Mouse (Mus musculus): ENCODE measurements at regions not wholly inside any gene's neighbourhood (a gene's known extent, or its start where the extent isn't known, plus 50 kb on each side); places are given as distances from the start of the nearest gene placed in this dataset.
A peak's percentile ranks its signal among the peaks of the same experiment; 100 is the strongest.

DNA sequence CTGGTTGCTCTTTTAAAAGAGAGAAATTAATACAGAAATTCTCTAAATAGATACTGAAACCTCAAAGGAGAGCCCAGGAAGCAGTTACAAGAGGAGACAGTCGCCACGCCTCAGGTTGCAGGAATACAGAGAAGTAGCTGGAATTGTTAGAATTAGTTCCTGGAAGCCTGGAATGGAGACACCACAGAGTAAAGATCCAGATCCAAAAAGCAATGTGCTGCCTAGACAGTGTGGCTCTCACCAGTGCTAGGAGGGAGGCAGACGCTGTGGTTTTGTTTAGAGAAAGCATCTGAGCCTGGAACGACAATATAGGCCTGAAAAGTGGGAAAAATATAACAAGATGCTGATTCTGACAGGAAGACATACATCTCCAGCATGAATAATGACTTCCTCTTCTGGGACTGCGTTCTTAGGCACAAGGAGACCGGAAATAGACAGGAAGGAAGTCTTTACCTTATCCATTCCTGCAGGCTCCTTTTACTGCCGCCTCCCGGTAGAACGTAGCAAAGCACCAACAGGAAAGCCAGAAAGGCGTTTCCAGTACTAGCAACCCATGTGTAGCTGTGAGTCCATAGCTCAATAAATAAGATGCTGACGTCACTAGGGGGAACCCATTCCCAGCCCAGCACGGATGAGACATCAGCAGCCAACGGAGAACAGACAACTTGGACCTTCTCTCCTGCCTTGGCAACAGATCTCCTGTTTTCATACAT lies 59.4 kb upstream of the Sfrp2 start:
- Histone ChIP-seq H3K27me3 (peaks cover 2% of the 10 kb centered on the region; the same call in 1 of the 2 replicates), H3K4me1 (peaks cover 26% of the 10 kb centered on the region), H3K9ac (no peak overlapping the region), H3K36me3 (no peaks in the 10 kb centered on the region), H3K4me3 (no peak overlapping the region), H3K9me3 (no peaks in the 10 kb centered on the region), H3K4me2 (replicated peaks) (no peak overlapping the region), H3K27ac (no peak overlapping the region)
- no peak for ATAC-seq (ENCODE audit: low FRiP score, low read depth)
- WGBS: 55% methylated on average over 13 of the region's 13 CpGs

DNA sequence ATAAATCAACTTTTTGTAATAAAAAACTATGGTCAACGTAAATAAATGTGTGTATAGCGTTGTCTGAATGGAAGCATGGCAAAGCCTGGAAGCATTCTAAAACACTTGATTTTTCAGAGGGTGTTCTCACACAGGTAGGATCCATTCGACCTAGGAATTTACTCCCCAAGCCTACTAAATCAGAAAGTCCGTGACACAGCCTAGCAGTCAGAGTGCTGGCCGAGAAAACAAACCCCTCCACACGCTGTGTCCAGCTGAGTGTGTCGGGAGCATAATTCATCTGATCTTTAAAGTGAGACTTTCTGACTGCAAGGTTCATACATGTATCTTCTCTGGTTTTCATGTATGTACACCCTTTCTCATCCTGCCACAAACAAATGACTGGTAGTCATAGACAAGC lies 58.8 kb upstream of the Sfrp2 start:
- H3K27ac ChIP-seq: no peak overlapping the region
- no peak overlapping the region for H3K9ac ChIP-seq
- no peaks in the 10 kb centered on the region for H3K36me3 ChIP-seq
- ATAC-seq (ENCODE audit: low FRiP score, low read depth): no peak
- no peaks in the 10 kb centered on the region for H3K9me3 ChIP-seq
- 76% methylated on average over 7 of the region's 7 CpGs for WGBS
- H3K4me3 ChIP-seq: no peak overlapping the region
- H3K4me1 ChIP-seq: peaks cover 27% of the 10 kb centered on the region
- peaks cover 2% of the 10 kb centered on the region; the same call in 1 of the 2 replicates for H3K27me3 ChIP-seq
- H3K4me2 ChIP-seq (replicated peaks): no peak overlapping the region

DNA sequence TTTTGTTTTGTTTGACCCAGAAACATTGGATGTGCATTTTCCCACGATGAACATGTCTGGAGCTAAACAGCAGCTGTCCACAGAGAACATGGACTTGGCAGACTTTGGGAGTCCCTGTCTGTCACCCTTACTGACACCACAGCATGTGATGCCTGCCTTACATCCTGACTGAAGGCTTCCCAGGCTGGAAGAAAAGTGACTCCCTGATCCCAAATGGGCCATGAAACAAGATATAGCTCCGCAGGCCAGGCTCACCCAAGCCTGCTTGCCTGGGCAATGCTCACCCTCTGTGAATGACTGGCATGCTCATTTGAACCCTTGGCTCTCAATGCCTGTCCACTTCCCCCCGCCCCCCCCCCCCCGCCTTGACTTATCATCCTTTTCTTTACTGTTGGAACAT lies 57.1 kb upstream of the Sfrp2 start:
- no peaks in the 10 kb centered on the region for H3K9me3 ChIP-seq
- H3K4me3 ChIP-seq: no peak overlapping the region
- H3K4me2 ChIP-seq (replicated peaks): no peak overlapping the region
- H3K9ac ChIP-seq: no peak overlapping the region
- peaks cover 27% of the 10 kb centered on the region for H3K4me1 ChIP-seq
- H3K36me3 ChIP-seq: no peaks in the 10 kb centered on the region
- ATAC-seq (ENCODE audit: low FRiP score, low read depth): no peak
- no peak overlapping the region for H3K27ac ChIP-seq
- peaks cover 5% of the 10 kb centered on the region; the same call in 1 of the 2 replicates for H3K27me3 ChIP-seq
- WGBS: 61% methylated on average over 2 of the region's 4 CpGs

DNA sequence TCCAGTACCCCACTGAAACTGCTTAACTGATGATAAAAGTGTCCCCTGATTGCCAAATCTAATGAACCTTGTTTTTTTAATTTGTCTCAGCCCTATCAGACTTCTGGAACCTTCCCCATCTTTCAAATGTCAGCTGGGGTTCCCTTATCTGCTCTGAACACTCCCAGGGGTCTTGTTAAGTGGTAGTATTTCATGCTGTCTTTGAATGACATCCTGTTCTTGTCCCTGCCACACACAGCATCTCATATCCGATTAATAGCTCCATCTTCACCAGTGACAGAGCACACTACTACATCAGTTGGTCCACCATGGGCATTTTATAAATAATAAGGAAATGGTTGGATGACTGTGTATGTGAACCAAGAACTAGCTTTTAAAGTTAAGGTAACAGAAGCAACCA lies 56.6 kb upstream of the Sfrp2 start:
- Histone ChIP-seq H3K4me2 (replicated peaks) (no peak overlapping the region), H3K27ac (no peak overlapping the region), H3K36me3 (no peaks in the 10 kb centered on the region), H3K9ac (no peak overlapping the region), H3K9me3 (no peaks in the 10 kb centered on the region), H3K4me3 (no peak overlapping the region), H3K27me3 (peaks cover 5% of the 10 kb centered on the region; the same call in 1 of the 2 replicates), H3K4me1 (peaks cover 27% of the 10 kb centered on the region)
- 42% methylated on average over 1 of the region's 1 CpGs for WGBS
- ATAC-seq (ENCODE audit: low FRiP score, low read depth): no peak

DNA sequence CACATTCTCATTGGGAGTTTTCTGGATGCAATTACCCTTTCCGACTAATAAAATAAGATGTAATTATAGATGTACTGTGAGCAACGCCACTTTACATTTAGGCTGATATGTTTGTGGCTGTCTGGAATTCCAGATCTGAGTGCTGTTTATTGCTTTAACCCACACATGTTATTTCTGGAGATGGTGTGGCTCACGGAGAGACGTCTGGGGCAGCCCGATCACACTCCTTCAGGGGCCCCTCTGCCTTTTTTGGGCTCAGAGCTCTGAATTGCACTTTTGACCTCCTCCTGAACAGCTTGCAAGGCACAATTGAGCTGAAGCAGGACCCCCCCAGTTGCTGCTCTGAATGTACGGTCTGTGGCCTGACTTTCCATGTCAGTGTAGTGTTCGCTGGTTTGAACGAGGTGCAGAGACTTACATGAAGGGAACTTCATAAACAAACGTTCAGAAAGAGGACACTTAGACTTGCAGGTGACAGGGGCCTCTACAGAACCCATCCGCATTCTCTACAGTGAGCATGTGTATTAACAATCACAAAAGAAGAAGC lies 55.1 kb upstream of the Sfrp2 start:
- no peak overlapping the region for H3K9ac ChIP-seq
- no peaks in the 10 kb centered on the region for H3K36me3 ChIP-seq
- 16% methylated on average over 10 of the region's 10 CpGs for WGBS
- H3K4me2 ChIP-seq (replicated peaks): peak overlapping the region; percentile 38; the same call in 1 of the 2 replicates
- H3K27me3 ChIP-seq: peaks cover 5% of the 10 kb centered on the region; the same call in 1 of the 2 replicates
- no peak overlapping the region for H3K27ac ChIP-seq
- no peaks in the 10 kb centered on the region for H3K9me3 ChIP-seq
- no peak overlapping the region for H3K4me3 ChIP-seq
- H3K4me1 ChIP-seq: peaks cover 31% of the 10 kb centered on the region
- ATAC-seq (ENCODE audit: low FRiP score, low read depth): peak; percentile 76

DNA sequence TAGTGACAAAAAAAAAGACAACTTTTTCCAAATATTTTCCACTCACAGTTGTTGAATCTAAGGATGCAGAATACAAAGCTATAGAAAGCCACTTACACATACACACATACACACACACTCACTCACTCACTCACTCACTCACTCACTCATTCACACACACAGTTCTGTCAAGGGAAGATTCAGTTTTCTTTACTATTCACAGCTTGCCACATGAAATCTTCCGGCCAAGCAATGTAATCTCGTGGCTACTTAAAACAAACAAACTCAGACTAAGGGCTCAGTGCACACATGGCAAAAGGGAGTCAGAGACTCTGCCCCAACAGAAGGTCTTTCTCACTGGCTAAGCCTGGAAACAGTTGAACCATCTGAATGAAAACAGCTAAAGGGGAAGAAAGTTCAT lies 53.8 kb upstream of the Sfrp2 start:
- Histone ChIP-seq H3K36me3 (no peaks in the 10 kb centered on the region), H3K4me2 (replicated peaks) (no peak overlapping the region), H3K27ac (no peak overlapping the region), H3K4me3 (no peak overlapping the region), H3K9me3 (no peaks in the 10 kb centered on the region), H3K4me1 (peaks cover 44% of the 10 kb centered on the region), H3K27me3 (peaks cover 5% of the 10 kb centered on the region; the same call in 1 of the 2 replicates), H3K9ac (no peak overlapping the region)
- no peak for ATAC-seq (ENCODE audit: low FRiP score, low read depth)
- 68% methylated on average over 2 of the region's 2 CpGs for WGBS

DNA sequence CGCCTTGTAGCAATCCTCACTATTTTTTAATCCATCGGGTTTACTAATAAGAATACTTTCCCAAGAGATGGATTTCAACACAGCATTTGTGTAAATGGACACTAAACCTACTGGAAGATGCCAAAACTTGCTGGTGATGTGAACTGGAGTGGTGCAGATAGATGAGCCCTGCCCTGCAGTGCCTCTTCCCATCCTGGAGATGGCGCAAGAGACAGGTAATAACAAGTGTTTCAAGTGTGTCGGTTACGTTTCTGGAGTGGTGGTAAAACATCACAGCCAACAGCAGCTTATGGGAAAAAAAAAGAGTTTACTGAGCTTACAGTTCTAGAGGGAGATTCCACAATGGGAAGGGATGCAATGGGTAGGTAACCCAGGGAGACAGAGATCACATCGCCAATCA lies 51.5 kb upstream of the Sfrp2 start:
- H3K27ac ChIP-seq: no peak overlapping the region
- H3K9me3 ChIP-seq: no peaks in the 10 kb centered on the region
- peaks cover 52% of the 10 kb centered on the region for H3K4me1 ChIP-seq
- 57% methylated on average over 6 of the region's 6 CpGs for WGBS
- H3K27me3 ChIP-seq: 0 out of 2 replicates have a peak, but pooled peaks cover 3% of the 10 kb centered on the region
- no peaks in the 10 kb centered on the region for H3K36me3 ChIP-seq
- ATAC-seq (ENCODE audit: low FRiP score, low read depth): no peak
- H3K9ac ChIP-seq: no peak overlapping the region
- no peak overlapping the region for H3K4me3 ChIP-seq
- no peak overlapping the region for H3K4me2 ChIP-seq (replicated peaks)
